Mouse (Mus musculus): ENCODE measurements around the gene Pilrb2.

The Pilrb2 gene

DNA sequence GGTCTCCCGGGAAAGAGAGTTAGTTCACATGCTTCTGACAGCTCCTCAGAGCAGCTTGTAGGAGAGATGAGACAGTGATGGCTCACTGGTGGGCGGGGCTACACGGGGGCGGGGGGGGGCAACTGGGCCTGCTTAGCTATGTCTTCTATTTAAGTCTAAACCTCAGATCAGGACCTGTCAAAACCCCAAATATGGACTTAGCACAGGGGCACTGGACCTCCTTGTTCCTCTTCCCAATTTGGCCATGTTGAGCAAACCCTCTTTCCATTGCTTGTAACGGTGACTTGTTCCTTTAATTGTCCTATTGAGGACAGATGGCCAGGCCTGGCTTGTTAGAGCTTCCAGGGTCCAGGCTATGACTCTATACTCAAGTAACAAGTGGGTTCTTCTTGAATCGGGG, 40.1 kb downstream of the Pilrb2 start:
- no peak for DNase-seq (ENCODE audit: low spot score)

DNA sequence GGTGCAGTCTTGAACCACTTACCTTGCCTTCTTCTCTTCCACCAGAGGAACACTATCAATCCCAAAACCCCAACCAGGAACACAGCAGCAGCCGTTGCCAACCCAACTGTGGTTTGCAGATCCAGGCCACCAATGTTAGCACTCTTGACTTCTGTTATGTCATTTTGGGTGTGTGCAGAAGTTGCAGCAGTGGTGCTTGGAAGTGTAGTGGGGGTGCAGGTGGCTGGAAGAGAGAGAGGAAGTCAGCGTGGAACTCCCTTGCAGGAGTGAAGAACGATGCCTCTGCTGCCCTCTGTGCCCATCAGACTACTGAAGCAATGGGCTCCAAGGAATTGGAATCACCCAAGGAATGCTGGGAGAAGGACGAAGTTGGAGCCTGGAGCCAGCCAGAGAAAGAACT, 40.5 kb downstream of the Pilrb2 start:
- no peak for DNase-seq (ENCODE audit: low spot score)

DNA sequence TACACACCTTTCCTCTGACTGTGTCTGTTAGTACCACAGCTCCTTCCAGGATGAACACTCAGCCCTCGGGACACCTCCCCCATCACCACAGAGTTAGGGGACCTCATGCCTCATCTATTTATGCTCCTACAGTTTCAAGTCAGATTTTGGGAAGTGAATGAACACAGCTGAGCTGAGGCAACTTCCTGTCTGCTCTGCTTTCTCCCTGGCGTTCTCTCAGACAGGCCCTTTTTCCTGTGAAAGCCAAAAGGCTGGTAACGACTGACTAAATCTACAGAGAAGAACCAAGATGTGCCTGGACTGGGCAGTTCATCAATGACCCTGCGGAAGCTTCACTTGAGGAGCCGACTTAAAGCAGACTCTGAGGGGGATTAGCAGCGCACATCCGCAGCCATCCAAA, 41.4 kb downstream of the Pilrb2 start:
- DNase-seq (ENCODE audit: low spot score): no peak

DNA sequence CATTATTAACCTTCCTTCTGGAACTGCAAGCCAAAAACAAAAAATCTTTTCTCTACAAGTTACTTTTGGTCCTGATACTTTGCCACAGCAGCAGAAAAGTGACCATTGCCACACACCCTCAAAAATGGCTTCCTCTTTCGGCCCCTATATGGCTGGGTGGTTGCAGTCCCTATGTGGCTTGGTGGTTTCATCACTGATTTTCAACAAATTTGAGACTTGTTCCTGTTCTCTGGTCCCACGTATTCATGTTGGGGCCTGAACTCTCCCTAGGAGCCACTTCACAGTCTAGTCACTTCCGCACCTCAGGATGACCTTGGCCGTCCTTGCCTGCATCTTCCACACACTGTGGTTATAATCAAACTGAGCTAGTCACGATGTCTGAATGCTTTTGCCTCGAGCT, 42.9 kb downstream of the Pilrb2 start:
- no peak for DNase-seq (ENCODE audit: low spot score)

DNA sequence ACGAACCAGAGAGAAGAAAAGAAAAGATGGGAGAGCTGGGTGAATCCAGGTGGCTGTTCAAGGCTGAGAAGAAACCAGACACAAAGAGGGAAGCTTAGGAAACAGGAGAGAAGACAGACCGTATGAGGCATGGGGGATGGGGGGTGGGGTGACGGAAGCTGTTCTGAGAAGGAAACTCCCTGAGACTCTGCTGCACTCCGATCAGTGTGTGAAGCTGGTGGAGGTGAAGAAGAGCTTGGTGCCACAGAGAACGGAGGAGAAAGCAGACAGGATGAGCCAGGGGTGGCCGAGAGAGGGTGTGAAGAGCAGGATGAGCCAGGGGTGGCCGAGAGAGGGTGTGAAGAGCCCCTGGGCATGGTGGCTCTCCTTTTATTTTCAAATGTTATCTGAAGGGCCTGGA, 45.2 kb downstream of the Pilrb2 start:
- DNase-seq (ENCODE audit: low spot score): no peak

DNA sequence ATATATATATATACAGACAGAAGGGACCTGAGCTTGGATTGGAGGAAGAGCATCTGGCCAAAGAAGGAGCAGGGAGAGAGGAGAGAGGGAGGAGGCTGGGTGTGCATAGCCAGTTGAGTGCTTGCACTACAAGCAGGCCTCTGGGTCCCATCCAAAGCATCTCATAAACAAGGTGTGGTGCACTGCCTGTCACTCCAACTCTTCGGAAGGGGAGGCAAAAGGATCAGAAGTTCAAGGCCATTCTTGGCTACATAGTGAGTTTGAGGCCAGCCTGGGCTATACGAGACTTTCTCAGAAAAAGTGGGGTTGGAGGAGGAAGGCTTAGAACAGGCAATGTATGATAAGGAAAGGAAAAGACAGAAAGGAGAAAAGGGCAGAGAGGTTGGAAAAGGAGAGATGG, 45.6 kb downstream of the Pilrb2 start:
- no peak for DNase-seq (ENCODE audit: low spot score)

DNA sequence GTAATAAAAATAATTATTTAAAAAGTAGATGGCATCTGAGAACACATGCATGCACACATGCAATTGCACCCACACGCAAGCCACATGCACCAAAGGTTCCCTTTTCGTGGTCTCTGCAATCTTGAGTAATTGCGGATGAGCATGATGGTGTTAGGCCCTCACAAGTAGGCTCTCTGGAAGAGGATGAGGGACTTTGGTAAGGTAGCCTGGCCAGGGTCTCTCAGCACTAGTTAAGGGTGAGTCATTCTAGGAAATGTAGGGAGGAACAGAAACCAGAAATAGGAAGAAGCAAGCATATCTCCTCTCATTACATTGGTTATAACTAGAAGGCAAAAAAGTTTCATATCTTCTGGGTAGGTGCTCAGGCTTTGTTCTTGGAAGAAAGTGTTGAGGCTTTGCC, 46.6 kb downstream of the Pilrb2 start:
- DNase-seq (ENCODE audit: low spot score): no peak

DNA sequence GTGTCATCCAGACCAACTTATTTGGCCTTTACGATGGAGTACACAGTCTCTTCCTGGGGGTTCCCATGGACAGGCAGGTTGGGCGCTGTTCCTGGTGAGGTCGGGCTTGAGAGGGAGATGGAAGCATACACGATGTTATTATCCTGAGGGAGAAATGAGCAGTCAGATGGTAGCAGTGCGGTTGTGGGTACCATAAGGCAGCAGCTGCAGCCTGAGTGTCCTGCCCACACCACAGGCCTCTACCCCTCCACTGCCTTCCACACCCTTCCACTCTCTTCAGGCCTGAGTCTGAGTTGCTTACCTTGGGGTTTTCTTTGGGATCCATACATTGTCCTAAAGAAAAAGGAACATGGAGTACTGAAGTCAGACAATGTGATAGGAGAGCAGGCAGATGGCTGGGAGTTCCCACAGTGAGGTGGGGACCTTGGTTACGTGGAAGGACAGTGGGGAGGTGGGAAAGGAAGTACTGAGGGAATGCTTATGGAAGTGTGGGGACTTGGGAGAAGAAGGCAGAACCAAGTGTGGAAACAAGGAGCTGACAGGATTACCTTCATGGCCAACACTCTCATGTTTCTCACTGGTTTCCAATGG, 48.1 kb downstream of the Pilrb2 start:
- no peak for DNase-seq (ENCODE audit: low spot score)

DNA sequence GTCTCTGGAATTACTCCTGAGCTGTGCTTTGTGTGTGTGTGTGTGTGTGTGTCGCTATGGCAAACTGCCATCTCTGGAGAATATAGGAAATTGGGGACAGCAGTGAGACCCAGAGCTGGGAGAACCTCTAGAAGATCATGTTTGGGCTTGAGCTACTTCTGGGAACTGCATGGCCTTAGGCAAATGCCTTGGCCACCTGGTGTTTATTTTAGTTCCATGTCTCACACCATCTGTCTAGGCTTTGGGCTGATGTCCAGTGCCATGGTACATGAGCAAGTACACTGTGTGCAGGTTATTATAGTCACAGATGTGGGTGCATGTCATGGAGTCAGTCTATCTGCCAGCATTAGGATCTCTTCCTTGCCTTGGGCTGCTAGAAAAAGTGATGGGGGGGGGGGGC, 49.0 kb downstream of the Pilrb2 start:
- no peak for DNase-seq (ENCODE audit: low spot score)

DNA sequence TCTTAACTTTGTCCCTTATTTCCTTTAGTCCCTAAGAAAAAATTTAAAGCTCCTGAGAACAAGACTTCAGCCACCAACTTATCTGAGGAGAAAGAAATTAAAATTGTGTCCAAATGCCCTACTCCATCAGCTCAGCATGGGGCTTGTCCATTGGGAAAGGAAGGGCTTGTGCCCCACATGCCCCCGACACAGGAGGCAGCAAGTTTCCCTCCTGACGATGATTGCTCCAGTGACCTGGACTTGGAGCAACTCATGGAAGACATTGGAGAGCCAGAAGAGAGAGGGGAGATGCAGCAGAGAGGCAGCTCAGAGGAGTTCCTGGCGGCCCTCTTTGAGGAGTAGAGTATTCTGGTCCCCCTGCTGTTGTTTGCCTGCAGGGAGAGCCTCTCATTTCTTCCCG, 49.5 kb downstream of the Pilrb2 start:
- no peak for DNase-seq (ENCODE audit: low spot score)

DNA sequence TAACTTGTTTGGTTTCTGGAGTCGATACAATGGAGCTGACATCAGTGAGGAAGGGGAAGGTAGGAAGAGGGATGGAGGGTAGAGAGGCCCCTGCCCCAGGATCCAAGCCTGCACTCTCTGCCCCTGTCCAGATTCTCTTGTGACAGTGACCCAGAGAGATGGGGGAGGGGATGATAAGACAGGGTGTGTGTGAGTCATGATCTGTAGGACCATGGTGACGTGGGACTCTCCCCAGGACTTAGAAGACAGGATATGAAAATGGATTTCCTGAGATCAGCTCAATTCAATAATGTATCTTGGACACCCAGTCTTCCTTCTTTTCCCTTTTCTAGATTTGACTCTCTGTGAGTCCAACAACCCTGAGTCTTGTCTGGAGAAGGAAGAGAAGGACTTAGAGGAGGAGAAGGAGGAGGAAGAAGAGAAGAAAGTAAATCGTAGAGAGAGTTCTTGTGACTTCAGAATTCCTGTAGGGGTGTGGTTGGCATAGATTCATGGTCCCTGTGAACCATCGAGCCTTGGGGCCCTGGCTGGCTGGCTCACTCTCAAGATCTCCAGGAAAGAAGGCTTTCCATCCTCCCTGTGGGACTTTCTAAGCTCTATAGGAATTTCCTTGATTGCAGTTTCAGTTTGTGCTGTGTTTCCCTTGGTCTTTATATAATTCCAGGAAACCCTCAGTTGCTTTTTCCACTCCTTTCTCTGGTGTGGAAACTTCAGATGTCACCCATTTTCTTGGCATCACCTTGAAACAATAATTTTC, 54.0 kb downstream of the Pilrb2 start:
- no peak for DNase-seq (ENCODE audit: low spot score)
